Mouse (Mus musculus) midbrain, embryonic 15.5 days (tissue): ENCODE data around the gene Gm11562. TPM values are rescaled to one million over a fixed set of nuclear protein-coding genes. Genes with fewer than 3 reads are reported as not detected.
"Not testable (repeated sequence)": the region's sequence is repeated elsewhere in the genome, so short reads cannot be mapped to it uniquely, and the experiment has no call there.

Experiments
- ATAC-seq: fragments of 200-750 bp; cut with Nextera tagmentation; replicated peaks from 2 replicates; pipeline ENCODE4 v1.8.0; 2017; ENCODE audit warnings: moderate TSS enrichment
- H3K27ac ChIP-seq: fragments of 300-500 bp; sonication (generic); 2 replicates; pipeline ENCODE4 v1.5.1; 2015; ENCODE audit warnings: mild to moderate bottlenecking, inconsistent platforms
- H3K27me3 ChIP-seq: fragments of 300-500 bp; sonication (generic); replicated peaks from 2 replicates; pipeline ENCODE4 v1.6.1; 2015; ENCODE audit warnings: inconsistent platforms
- H3K36me3 ChIP-seq: fragments of 300-500 bp; sonication (generic); replicated peaks from 2 replicates; pipeline ENCODE4 v1.6.1; 2015; ENCODE audit warnings: inconsistent platforms
- H3K4me1 ChIP-seq: fragments of 300-500 bp; sonication (generic); 2 replicates; pipeline ENCODE4 v1.6.1; 2015; ENCODE audit warnings: inconsistent platforms
- H3K4me2 ChIP-seq: fragments of 300-500 bp; sonication (generic); 2 replicates; pipeline ENCODE4 v1.6.1; 2015; ENCODE audit warnings: inconsistent platforms, mild to moderate bottlenecking, moderate library complexity
- H3K4me3 ChIP-seq: fragments of 300-500 bp; sonication (generic); 2 replicates; pipeline ENCODE4 v1.5.1; 2015; ENCODE audit warnings: mild to moderate bottlenecking, inconsistent platforms
- H3K9ac ChIP-seq: fragments of 300-500 bp; sonication (generic); 2 replicates; pipeline ENCODE4 v1.6.1; 2015; ENCODE audit warnings: mild to moderate bottlenecking, inconsistent platforms
- H3K9me3 ChIP-seq: fragments of 300-500 bp; sonication (generic); 2 replicates; pipeline ENCODE4 v1.6.1; 2016; ENCODE audit warnings: inconsistent platforms
- WGBS: fragments of 180-500 bp; shearing (Covaris S2); methylation state at CpG from one replicate; pipeline ENCODE4 v1.1.7; 2015; ENCODE audit warnings: mixed read lengths; 5-methylcytosine and 5-hydroxymethylcytosine counted together
- polyA plus RNA-seq: library from polyadenylated mRNA; unstranded; fragments of >200 nt; fragmentation: Nextera tagmentation; extraction: Ambion mirVana; gene quantifications from 2 replicates; pipeline ENCODE4 v1.2.1, GENCODE M21; 2015

The Gm11562 gene
- polyA plus RNA-seq, 1 experiment from 2014 or later, result not detected

DNA sequence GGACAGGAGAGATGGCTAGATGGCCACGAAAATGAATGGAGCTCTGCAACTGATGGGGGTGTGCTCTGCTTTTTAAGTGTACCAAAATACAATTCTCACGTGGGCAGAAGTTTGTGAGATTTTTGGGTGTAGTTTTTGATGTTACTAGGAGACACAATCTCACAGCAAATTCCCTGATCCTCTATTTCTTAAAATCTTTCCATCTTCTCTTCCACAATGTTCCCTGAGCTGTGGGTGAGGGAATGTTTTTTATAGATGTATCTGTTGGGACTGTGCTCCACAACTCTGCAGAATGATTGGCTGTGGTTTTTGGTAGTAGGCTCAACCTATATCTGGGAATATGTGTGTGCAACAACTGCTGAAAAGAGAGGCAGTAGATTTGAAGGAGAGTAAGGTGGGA, 13.1 kb upstream of the Gm11562 start:
- Histone ChIP-seq H3K9ac (no peak overlapping the region), H3K4me2 (no peak overlapping the region), H3K27ac (no peak overlapping the region), H3K4me3 (no peak overlapping the region), H3K4me1 (0 out of 2 replicates have a peak, but pooled peaks cover 5% of the 10 kb centered on the region), H3K27me3 (no peaks in the 10 kb centered on the region), H3K9me3 (no peaks in the 10 kb centered on the region), H3K36me3 (no peaks in the 10 kb centered on the region)
- no peak for ATAC-seq
- whole genome bisulfite sequencing, result 84% methylated on average over 2 of the region's 2 CpGs

DNA sequence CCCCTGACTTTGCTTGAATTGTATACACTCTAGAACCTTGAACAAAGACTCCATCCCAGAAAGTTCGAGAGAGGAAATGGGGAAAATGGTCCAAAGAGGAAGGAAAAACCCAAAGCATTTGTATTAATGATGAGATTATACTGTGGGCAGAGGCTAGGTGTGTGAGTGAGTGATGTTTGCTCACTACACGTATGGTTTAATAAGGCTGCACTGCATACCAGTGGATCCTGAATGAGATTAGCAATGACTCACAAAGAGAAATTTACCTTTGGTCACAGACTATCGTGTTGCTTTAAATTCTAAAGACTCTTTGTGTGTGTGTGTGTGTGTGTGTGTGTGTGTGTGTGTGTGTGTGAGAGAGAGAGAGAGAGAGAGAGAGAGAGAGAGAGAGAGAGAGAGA, 10.7 kb upstream of the Gm11562 start:
- no peak overlapping the region for H3K4me3 ChIP-seq
- 80% methylated on average over 3 of the region's 3 CpGs for WGBS
- no peaks in the 10 kb centered on the region for H3K36me3 ChIP-seq
- 0 out of 2 replicates have a peak, but pooled peaks cover 5% of the 10 kb centered on the region for H3K4me1 ChIP-seq
- no peak for ATAC-seq
- no peak overlapping the region for H3K4me2 ChIP-seq
- H3K9ac ChIP-seq, result no peak overlapping the region
- no peak overlapping the region for H3K27ac ChIP-seq
- no peaks in the 10 kb centered on the region for H3K27me3 ChIP-seq
- no peaks in the 10 kb centered on the region for H3K9me3 ChIP-seq

- H3K4me1 ChIP-seq, result no peaks in the 10 kb centered on the region
- no peak within 1 kb of the TSS for H3K4me3 ChIP-seq
- H3K9me3 ChIP-seq, result no peaks in the 10 kb centered on the region
- H3K27ac ChIP-seq, result no peak within 1 kb of the TSS
- H3K4me2 ChIP-seq, result no peak within 1 kb of the TSS
- 82% methylated on average over 4 of the region's 4 CpGs for WGBS
- no peak within 1 kb of the TSS for H3K9ac ChIP-seq
- ATAC-seq, result no peak
- H3K36me3 ChIP-seq, result no peaks in the 10 kb centered on the region
- H3K27me3 ChIP-seq, result no peaks in the 10 kb centered on the region
Observed at GRCm38 (mm10) chr11:99628138-99628537, 7.9 kb upstream of the Gm11562 start, which contains the start of gene Krtap4-1. Krtap4-1 (minus strand) TSS chr11:99628238.

DNA sequence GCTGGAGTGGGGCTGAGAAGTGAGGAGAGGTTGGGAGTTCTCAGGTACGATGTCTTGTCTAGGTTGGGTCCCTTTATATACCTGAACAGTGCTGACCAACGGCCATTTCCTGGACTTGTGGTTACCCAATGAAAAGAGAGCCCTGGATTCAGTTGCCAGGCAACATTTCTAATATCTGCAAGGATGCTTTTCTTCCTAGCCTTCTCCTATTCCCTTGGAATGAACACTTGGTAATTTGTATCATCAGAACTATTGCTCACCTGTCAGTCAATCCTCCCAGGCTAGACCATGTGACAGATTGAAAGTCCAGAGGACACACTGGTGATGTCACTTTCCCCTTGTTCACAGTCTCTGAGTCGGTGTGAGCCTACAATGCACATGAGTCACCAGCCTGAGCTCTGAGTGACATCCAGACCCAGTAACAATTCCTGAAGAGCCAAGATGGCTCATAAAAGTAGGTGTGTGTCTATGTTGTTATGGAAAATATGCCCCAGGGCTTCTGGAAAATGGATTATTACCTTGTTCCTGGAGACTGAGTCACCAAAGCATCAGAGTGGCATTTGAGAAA, 5.4 kb downstream of the Gm11562 start, which contains the start of gene Krtap2-4:
Gene Krtap2-4, minus strand, starts transcription at position 51 of the 568 bp plus-strand sequence.
- H3K4me1 ChIP-seq, result no peaks in the 10 kb centered on the region
- WGBS, result 68% methylated on average over 3 of the region's 3 CpGs
- ATAC-seq, result no peak
- H3K27ac ChIP-seq, result no peak within 1 kb of the TSS
- no peak within 1 kb of the TSS for H3K4me3 ChIP-seq
- H3K27me3 ChIP-seq, result no peaks in the 10 kb centered on the region
- H3K9ac ChIP-seq, result no peak within 1 kb of the TSS
- no peaks in the 10 kb centered on the region for H3K9me3 ChIP-seq
- H3K4me2 ChIP-seq, result no peak within 1 kb of the TSS
- no peaks in the 10 kb centered on the region for H3K36me3 ChIP-seq

DNA sequence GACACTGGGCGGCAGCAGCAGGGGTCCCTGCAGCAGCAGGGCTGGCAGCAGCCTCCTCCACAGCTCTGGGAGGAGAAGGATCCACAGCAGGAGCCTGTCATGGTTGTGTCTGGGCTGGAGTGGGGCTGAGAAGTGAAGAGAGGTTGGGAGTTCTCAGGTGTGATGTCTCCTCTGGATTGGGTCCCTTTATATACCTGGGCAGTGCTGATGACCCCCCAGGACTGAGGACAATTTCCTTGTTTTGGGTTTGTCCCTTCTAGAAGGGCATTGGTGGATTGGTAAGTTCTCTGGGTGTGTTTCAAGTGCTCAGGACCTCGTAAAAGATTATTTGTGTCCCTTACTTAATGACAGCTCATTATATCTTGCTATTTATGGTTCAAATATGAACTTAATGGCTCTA, 10.1 kb downstream of the Gm11562 start, which contains the start of gene Gm11937:
Gene Gm11937, minus strand, starts transcription at position 101 of the 400 bp plus-strand sequence.
- H3K9me3 ChIP-seq, H3K4me2 ChIP-seq, ATAC-seq, H3K4me3 ChIP-seq, H3K4me1 ChIP-seq, H3K36me3 ChIP-seq, H3K27me3 ChIP-seq, H3K27ac ChIP-seq, H3K9ac ChIP-seq: not testable (repeated sequence)
- 78% methylated on average over 1 of the region's 2 CpGs for WGBS

- no peak overlapping the region for H3K9ac ChIP-seq
- no peaks in the 10 kb centered on the region for H3K9me3 ChIP-seq
- H3K27me3 ChIP-seq, result no peaks in the 10 kb centered on the region
- H3K4me1 ChIP-seq, result no peaks in the 10 kb centered on the region
- 73% methylated on average over 1 of the region's 1 CpGs for WGBS
- H3K4me3 ChIP-seq, result no peak overlapping the region
- H3K4me2 ChIP-seq, result no peak overlapping the region
- no peak for ATAC-seq
- no peaks in the 10 kb centered on the region for H3K36me3 ChIP-seq
- no peak overlapping the region for H3K27ac ChIP-seq
Observed at GRCm38 (mm10) chr11:99609126-99609525, 11.1 kb downstream of the Gm11562 start.

DNA sequence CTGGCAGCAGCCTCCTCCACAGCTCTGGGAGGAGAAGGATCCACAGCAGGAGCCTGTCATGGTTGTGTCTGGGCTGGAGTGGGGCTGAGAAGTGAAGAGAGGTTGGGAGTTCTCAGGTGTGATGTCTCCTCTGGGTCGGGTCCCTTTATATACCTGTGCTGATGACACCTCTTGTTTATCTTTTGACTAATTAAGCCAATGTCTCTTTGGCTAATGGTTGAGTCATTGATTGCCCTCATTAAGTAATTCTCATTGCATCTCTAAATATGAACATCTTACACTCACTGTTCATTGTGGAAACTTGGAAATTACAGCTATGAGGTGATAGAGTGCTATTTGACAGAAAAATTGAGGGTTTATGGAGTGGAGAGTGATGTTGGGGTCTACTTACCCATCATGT, 17.0 kb downstream of the Gm11562 start, which contains the start of gene Gm11938:
Gene Gm11938, minus strand, starts transcription at position 101 of the 400 bp plus-strand sequence.
- H3K9ac ChIP-seq, H3K4me1 ChIP-seq, H3K4me2 ChIP-seq, H3K27ac ChIP-seq, H3K9me3 ChIP-seq, H3K4me3 ChIP-seq, H3K36me3 ChIP-seq, ATAC-seq, H3K27me3 ChIP-seq: not testable (repeated sequence)
- 78% methylated on average over 1 of the region's 1 CpGs for WGBS

DNA sequence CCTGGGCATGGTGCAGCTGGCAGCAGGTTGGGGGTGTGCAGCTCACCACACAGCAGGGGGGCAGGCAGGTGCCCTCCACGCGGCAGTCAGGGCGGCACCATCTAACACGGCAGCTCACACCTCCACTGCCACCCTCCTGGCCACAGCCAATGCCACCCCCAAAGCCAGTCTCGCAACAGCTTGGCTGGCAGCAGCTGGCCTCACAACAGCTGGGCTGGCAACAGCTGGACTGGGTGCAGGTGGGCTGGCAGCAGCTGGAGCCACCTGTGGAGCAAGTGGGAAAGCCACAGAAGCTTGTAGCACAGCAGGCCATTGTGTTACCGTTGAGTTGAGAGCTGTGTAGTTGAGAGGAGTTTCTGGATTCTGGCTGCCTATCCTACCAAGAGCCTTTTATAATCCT, 22.5 kb downstream of the Gm11562 start, which contains the start of gene Krtap9-3:
Gene Krtap9-3, minus strand, starts transcription at position 364 of the 400 bp plus-strand sequence.
- H3K4me2 ChIP-seq, H3K36me3 ChIP-seq, H3K9ac ChIP-seq, H3K4me1 ChIP-seq, H3K27me3 ChIP-seq, H3K9me3 ChIP-seq, H3K27ac ChIP-seq, H3K4me3 ChIP-seq, ATAC-seq: not testable (repeated sequence)
- 88% methylated on average over 6 of the region's 6 CpGs for WGBS

- Histone ChIP-seq H3K36me3 (no peaks in the 10 kb centered on the region), H3K9me3 (no peaks in the 10 kb centered on the region), H3K27ac (no peak within 1 kb of the TSS), H3K4me1 (no peaks in the 10 kb centered on the region), H3K4me3 (no peak within 1 kb of the TSS), H3K27me3 (no peaks in the 10 kb centered on the region), H3K4me2 (no peak within 1 kb of the TSS), H3K9ac (no peak within 1 kb of the TSS)
- WGBS, result 89% methylated on average over 6 of the region's 6 CpGs
- ATAC-seq, result no peak
Observed at GRCm38 (mm10) chr11:99590981-99591380, 29.3 kb downstream of the Gm11562 start, which contains the start of gene Krtap1-3. Krtap1-3 (minus strand) TSS chr11:99591339.

- Histone ChIP-seq H3K9me3 (no peaks in the 10 kb centered on the region), H3K27ac (no peak overlapping the region), H3K27me3 (no peaks in the 10 kb centered on the region), H3K9ac (no peak overlapping the region), H3K4me1 (no peaks in the 10 kb centered on the region), H3K36me3 (no peaks in the 10 kb centered on the region), H3K4me2 (no peak overlapping the region), H3K4me3 (no peak overlapping the region)
- ATAC-seq, result no peak
- 87% methylated on average over 7 of the region's 7 CpGs for WGBS
Observed at GRCm38 (mm10) chr11:99585096-99585495, 35.1 kb downstream of the Gm11562 start.

GRCm38 (mm10) chr11:99583245-99583704, 37.0 kb downstream of the Gm11562 start, which contains the start of gene Krtap1-4:
Krtap1-4 (minus strand) TSS chr11:99583654.
- Histone ChIP-seq H3K9me3 (no peaks in the 10 kb centered on the region), H3K9ac (no peak within 1 kb of the TSS), H3K4me3 (no peak within 1 kb of the TSS), H3K36me3 (no peaks in the 10 kb centered on the region), H3K27ac (no peak within 1 kb of the TSS), H3K27me3 (no peaks in the 10 kb centered on the region), H3K4me2 (no peak within 1 kb of the TSS), H3K4me1 (no peaks in the 10 kb centered on the region)
- WGBS, result 89% methylated on average over 5 of the region's 5 CpGs
- no peak for ATAC-seq

DNA sequence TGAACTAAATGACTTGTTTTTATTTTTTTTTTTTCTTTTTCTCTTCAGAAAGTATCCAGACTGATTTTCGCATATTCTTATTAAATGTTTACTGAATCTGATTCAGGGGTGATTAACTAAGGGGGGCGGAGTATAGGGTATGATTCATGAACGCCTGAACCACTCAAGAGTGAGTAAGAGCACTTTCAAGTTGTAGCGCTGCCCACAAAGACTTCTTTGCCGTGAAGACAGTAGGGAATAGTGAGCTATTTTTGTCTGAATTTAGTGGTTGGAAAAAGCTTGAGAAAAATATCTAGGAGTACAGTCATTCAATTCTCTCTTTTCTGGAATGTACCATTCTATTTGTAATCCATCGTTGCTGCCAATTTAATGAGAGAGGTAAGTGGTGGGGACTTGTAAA, 38.7 kb downstream of the Gm11562 start:
- Histone ChIP-seq H3K4me3 (no peak overlapping the region), H3K27ac (no peak overlapping the region), H3K27me3 (no peaks in the 10 kb centered on the region), H3K4me2 (no peak overlapping the region), H3K9me3 (no peaks in the 10 kb centered on the region), H3K4me1 (no peaks in the 10 kb centered on the region), H3K36me3 (no peaks in the 10 kb centered on the region), H3K9ac (no peak overlapping the region)
- WGBS, result 85% methylated on average over 6 of the region's 6 CpGs
- no peak for ATAC-seq

DNA sequence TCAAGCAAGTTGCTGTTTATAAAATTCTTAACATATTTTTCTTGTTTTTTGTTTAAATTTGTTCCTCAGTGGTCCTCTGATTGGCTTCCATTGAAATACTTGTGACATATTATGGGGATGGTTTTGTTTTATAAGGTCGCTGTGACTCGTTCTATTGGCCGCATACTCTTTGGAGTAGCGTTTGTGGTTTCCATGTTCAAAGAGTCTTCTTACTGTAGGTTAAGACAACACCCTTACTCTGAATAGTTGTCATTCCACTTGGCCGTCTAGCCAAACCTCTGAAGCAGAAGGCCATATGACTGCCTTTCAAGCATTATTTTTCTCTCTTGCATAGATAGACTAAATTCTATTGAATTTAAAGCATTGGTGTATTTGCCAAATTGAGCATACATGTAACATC, 39.2 kb downstream of the Gm11562 start:
- Histone ChIP-seq H3K36me3 (no peaks in the 10 kb centered on the region), H3K9me3 (no peaks in the 10 kb centered on the region), H3K27me3 (no peaks in the 10 kb centered on the region), H3K4me1 (no peaks in the 10 kb centered on the region), H3K9ac (no peak overlapping the region), H3K4me2 (no peak overlapping the region), H3K27ac (no peak overlapping the region), H3K4me3 (no peak overlapping the region)
- WGBS, result 95% methylated on average over 5 of the region's 5 CpGs
- ATAC-seq, result no peak
